Mouse (Mus musculus) left cerebral cortex, postnatal 4 days (tissue): ENCODE data around the gene Rab11fip3. TPM values are rescaled to one million over a fixed set of nuclear protein-coding genes. Genes with fewer than 3 reads are reported as not detected.

Source experiments
- DNase-seq: peaks from one replicate; pipeline ENCODE4 v3.0.0-alpha.2; 2022
- intact Hi-C: fragments of 180-260 bp; cut with DNase I; formaldehyde crosslinking; loops from one replicate; pipeline ENCODE4 v1.15.1; 2025
- total RNA-seq, 2 experiments: library from RNA; stranded (reverse); gene quantifications; 2 replicates each; pipeline ENCODE4 v1.2.3; 2021

Rab11fip3 gene
- total RNA-seq, 2 experiments from 2014 or later: 79.6 to 82.5 TPM

DNA sequence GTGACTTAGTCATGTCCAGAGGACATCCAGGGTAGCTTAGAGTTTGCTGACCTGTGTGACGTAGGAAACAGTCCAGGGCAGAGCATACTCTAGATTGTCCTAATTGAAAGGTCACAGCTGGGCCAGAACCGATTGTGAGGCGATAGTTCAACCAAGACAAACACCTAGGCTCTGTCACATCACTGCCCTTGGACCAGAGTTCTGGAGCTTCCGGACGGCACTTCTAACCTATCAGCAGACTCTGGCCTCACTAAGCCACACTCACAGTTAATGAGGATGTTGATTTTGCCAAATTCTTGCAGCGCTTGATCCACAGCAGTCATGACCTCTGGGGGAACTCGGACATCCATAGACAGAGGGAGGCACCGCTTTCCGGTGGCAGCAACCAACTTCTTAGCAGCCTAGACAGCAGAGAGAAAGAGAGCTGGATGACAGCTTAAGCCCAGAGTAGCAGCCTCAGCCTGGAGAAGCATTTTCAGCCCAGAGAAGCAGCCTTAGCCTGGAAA, 17.8 kb upstream of the Rab11fip3 start:
- intact Hi-C loops: no loop called here

DNA sequence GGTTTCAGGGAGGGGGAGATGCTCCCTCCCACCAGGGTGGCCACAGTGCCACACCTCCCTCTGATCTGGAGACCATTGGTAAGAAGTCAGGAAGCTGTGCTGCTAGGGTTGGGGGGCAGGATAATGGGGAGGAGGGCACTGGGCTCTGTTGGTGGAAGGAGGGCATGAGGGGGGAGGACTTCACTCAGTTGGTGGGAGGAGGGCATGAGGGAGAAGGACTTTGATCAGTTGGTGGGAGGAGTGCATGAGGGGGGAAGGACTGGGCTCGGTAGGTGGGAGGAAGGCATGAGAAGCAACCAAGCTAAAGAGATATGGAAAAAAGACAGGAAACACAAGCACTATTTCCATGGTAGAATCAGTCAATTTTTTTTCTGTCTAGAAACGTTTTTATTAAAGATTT, 11.5 kb upstream of the Rab11fip3 start:
- no peak for DNase-seq
- intact Hi-C loops: no loop called here

More for the DNA sequence above, 17.8 kb upstream of the Rab11fip3 start:
- DNase-seq: no peak

DNA sequence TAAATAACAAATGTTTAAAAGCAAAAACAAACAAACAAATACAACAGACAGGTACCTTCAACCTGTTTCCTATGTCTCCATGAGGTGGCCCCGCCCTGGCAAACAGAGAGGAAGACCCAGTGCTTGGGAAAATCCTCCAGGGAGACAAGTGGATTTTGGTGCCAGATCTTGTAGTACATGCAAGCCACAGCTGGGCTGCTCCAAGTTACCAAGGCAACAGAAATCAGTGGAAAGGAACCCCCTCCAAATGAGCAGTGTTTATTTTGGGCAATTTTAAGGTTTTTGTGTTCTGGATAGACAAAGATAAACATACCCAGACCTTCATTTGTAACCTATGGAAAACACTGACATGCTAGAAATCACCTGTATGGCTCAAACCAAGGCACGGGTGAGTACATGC, 9.5 kb upstream of the Rab11fip3 start:
- intact Hi-C loops: no loop called here

DNA sequence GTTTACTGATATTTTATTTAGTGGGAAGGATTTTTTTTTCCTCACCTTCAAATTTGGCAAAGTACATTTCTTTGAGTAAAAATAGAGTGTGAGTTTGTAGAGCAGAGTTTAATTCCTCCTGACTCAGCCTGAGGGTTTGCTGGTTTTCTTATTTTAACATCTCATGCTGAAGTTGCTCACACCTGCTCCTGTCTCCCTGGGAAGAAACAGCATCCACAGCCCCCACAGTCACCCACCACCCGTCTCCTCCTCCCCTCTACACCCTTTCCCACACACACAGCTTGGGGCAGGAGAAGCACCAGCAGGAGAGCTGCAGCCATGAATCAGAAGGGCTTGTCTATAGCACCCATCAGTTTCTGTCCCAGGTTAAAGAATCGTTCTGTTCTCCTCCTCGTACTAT, 5.9 kb upstream of the Rab11fip3 start:
- intact Hi-C loops: no loop called here

More for the DNA sequence above, 9.5 kb upstream of the Rab11fip3 start:
- DNase-seq: no peak

GRCm38 (mm10) chr17:26070136-26070535, 781 bp upstream of the Rab11fip3 start:
- DNase-seq: no peak
- intact Hi-C loops: no loop called here

More for the DNA sequence above, 5.9 kb upstream of the Rab11fip3 start:
- no peak for DNase-seq

DNA sequence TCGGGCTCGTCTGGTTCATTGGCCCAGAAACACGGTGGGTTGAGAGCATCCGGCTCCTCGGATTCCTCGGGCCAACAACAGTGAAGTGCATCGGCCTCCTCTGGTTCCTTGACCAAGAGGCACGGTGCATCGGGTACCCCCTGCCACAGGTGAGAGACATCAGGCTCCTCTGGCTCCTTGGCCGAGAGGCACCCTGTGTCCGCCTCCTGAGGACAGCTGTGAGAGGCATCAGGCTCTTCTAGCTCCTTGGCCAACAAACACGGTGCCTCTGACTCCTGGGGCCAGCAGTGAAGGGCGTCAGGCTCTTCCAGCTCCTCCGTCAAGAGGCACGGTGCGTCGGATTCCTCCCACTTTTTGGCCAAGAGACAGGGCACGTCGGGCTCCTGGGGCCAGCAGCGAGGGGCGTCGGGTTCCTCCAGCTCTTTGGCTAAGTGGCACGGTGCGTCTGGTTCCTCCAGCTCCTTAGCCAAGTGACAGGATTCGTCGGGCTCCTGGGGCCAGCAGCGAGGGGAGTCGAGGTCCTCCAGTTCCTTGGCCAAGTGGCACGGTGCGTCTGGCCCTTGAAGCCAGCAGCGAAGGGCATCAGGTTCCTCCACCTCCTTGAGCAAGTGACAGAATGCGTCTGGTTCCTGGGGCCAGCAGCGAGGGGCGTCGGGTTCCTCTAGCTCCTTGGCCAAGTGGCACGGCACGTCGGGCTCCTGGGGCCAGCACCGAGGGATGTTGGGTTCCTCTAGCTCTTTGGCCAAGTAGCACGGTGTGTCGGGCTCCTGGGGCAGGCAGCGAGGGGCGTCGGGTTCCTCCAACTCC, 1.1 kb downstream of the Rab11fip3 start:
- intact Hi-C loops: no loop called here
- peak; percentile 35 for DNase-seq

DNA sequence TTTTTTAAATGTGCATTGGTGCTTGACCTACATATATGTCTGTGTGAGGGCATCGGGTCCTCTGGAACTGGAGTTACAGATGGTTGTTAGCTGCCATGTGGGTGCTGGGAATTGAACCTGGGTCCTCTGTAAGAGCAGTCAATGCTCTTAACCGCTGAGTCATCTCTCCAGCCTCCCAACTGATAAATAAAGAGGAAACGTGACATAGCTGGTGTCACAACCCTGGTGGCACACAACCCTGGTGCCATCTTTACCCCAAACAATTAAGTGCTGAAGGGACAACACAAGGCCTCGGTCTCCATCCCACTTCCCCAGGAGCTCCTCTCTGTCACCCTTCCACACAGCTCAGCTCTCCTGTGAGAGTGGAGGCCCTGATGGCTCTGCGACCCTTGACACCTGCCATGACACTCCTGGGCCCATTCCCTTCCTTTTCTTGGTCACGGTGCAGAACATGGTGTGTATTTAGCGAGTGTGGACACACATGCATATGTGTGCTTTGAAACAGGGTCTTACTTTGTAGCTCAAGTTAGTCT, 2.8 kb downstream of the Rab11fip3 start:
- DNase-seq: no peak
- intact Hi-C loops: no loop called here

- no peak for DNase-seq
- intact Hi-C loops: no loop called here
These were observed 4.4 kb downstream of the Rab11fip3 start for GRCm38 (mm10) chr17:26064916-26065315.

- DNase-seq: no peak
- intact Hi-C loops: no loop called here
These were observed 11.4 kb downstream of the Rab11fip3 start for GRCm38 (mm10) chr17:26057787-26058567.

- no peak for DNase-seq
These were observed 12.1 kb downstream of the Rab11fip3 start for GRCm38 (mm10) chr17:26057278-26057677.

DNA sequence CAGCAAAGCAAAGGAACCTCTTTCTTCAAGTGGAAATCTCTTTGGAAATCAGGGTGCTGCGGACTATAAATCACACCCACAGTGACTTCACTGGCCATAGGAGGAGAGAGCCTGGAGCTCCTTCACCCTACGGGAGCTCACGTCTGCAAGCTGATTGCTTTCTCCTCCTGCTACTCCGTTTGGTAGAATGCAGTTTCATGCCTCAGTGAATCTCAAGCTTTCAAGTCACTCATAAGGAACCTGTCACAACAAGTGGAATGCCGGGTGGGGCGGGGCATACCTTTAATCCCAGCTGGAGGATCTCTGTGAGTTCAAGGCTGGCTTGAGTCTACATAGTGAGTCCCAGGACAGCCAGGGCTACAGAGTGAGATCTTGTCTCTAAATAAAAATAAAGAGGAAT, 14.2 kb downstream of the Rab11fip3 start:
- intact Hi-C loops: no loop called here
- DNase-seq: no peak

More at GRCm38 (mm10) chr17:26057278-26057677, 12.1 kb downstream of the Rab11fip3 start:
- intact Hi-C loops: no loop called here

GRCm38 (mm10) chr17:26054133-26054845, 15.1 kb downstream of the Rab11fip3 start:
- DNase-seq: no peak
- intact Hi-C loops: no loop called here

- DNase-seq: no peak
- intact Hi-C loops: no loop called here
These were observed 16.6 kb downstream of the Rab11fip3 start for GRCm38 (mm10) chr17:26052706-26053105.

GRCm38 (mm10) chr17:26052074-26052473, 17.3 kb downstream of the Rab11fip3 start:
- DNase-seq: no peak
- intact Hi-C loops: no loop called here

- DNase-seq: no peak
- intact Hi-C loops: no loop called here
These were observed 21.2 kb downstream of the Rab11fip3 start for GRCm38 (mm10) chr17:26048118-26048517.

- intact Hi-C loops: no loop called here
- no peak for DNase-seq
These were observed 22.9 kb downstream of the Rab11fip3 start for GRCm38 (mm10) chr17:26046253-26046997.

DNA sequence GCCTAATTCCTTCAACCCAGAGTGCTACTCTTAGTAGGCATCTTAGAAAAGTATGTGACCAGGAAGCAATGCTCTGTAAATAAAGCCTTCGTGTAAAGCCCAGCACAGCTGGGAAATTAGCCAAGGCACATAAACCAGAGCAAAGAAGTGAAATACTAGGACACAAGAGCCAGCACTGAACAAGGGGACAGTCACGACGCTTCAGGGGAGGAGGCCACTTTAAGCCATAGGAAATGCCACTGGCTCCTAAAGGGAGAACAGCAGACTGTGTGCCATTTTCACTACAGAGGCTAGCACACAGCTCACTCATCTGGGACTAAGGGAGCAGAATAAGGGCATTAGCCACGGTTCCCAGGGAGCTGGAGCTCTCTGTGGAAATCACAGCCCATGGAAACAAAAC, 24.1 kb downstream of the Rab11fip3 start:
- intact Hi-C loops: no loop called here
- peak; percentile 22 for DNase-seq

- intact Hi-C loops: no loop called here
- peak; percentile 98 for DNase-seq
These were observed 26.1 kb downstream of the Rab11fip3 start for GRCm38 (mm10) chr17:26043249-26043636.

DNA sequence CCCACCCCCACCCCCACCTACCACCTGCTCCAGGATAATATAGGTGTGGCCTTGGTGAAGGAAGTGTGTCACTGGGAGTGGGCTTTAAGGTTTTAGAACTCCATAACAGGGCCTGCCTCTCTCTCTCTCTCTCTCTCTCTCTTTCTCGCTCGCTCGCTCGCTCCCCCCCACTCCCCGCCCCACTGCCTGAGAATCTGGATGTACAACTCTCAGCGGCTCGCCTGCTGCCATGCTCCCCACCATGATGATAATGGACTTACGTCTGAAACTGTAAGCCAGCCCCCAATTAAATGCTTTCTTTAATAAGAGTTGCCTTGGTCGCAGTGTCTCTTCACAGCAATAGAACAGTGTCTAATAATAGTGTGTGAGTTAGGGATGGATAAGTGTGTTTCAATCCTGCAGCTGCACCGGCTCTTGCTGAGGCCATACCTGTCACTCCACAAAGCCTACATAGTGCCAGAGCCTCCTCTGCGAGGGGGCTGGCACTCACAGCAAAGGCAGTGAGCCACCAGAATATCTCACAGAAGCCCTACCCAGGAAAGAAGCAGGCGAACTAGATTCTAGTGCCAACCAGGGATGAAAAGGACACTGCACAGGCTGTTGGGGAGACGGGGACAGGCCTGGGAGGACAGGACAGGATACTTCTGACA, 26.6 kb downstream of the Rab11fip3 start:
- DNase-seq: peak; percentile 36
- intact Hi-C loops: no loop called here
